Mouse (Mus musculus) forebrain, embryonic 12.5 days (tissue): ENCODE results near the gene Nfix. TPM values are rescaled to one million over a fixed set of nuclear protein-coding genes. Genes with fewer than 3 reads are reported as not detected.

Experiments
- ATAC-seq: fragments of 200-750 bp; cut with Nextera tagmentation; 2 replicates; pipeline ENCODE4 v1.8.0; 2017; ENCODE audit warnings: moderate TSS enrichment; ENCODE audit not compliant: low FRiP score
- H3K27ac ChIP-seq: fragments of 300-500 bp; sonication (generic); 2 replicates; pipeline ENCODE4 v1.5.1; 2016; ENCODE audit warnings: mild to moderate bottlenecking
- H3K27me3 ChIP-seq: fragments of 300-500 bp; sonication (generic); 2 replicates; pipeline ENCODE4 v1.6.1; 2016; ENCODE audit warnings: mild to moderate bottlenecking
- H3K36me3 ChIP-seq: fragments of 300-500 bp; sonication (generic); replicated peaks from 2 replicates; pipeline ENCODE4 v1.6.1; 2016; ENCODE audit warnings: mild to moderate bottlenecking
- H3K4me1 ChIP-seq: fragments of 300-500 bp; sonication (generic); 2 replicates; pipeline ENCODE4 v1.6.1; 2016
- H3K4me2 ChIP-seq: fragments of 300-500 bp; sonication (generic); 2 replicates; pipeline ENCODE4 v1.6.1; 2016; ENCODE audit warnings: mild to moderate bottlenecking, moderate library complexity
- H3K4me3 ChIP-seq: fragments of 300-500 bp; sonication (generic); replicated peaks from 2 replicates; pipeline ENCODE4 v1.5.1; 2016; ENCODE audit warnings: mild to moderate bottlenecking
- H3K9ac ChIP-seq: fragments of 300-500 bp; sonication (generic); 2 replicates; pipeline ENCODE4 v1.6.1; 2016; ENCODE audit warnings: mild to moderate bottlenecking
- H3K9me3 ChIP-seq: fragments of 300-500 bp; sonication (generic); 2 replicates; pipeline ENCODE4 v1.6.1; 2016
- WGBS: fragments of 180-500 bp; shearing (Covaris S2); methylation state at CpG from one replicate; pipeline ENCODE4 v1.1.7; 2016; 5-methylcytosine and 5-hydroxymethylcytosine counted together
- polyA plus RNA-seq: library from polyadenylated mRNA; unstranded; fragments of >200 nt; fragmentation: Nextera tagmentation; extraction: Ambion mirVana; gene quantifications from 2 replicates; pipeline ENCODE4 v1.2.1, GENCODE M21; 2016

Gene Nfix
- polyA plus RNA-seq, 1 experiment from 2014 or later: 31.9 TPM

- Histone ChIP-seq H3K4me3 (no peak overlapping the region), H3K9ac (peak overlapping the region; percentile 36), H3K9me3 (no peaks in the 10 kb centered on the region), H3K27ac (peak overlapping the region; percentile 87), H3K4me2 (peak overlapping the region; percentile 24; the same call in 1 of the 2 replicates), H3K27me3 (peaks cover 32% of the 10 kb centered on the region), H3K4me1 (peaks cover 58% of the 10 kb centered on the region), H3K36me3 (peaks cover 58% of the 10 kb centered on the region)
- 25% methylated on average over 7 of the region's 7 CpGs for WGBS
- ATAC-seq: no peak
Measured at GRCm38 (mm10) chr8:84723571-84723900, 76.6 kb downstream of the Nfix start.

GRCm38 (mm10) chr8:84722850-84723570, 77.1 kb downstream of the Nfix start, which contains the start of gene G430095P16Rik:
G430095P16Rik (plus strand) TSS chr8:84723007.
- peak within 1 kb of the TSS; percentile 87 for H3K27ac ChIP-seq
- peak within 1 kb of the TSS; percentile 36 for H3K9ac ChIP-seq
- H3K27me3 ChIP-seq: peaks cover 38% of the 10 kb centered on the region
- peak; percentile 81 for ATAC-seq
- peaks cover 53% of the 10 kb centered on the region for H3K4me1 ChIP-seq
- peak within 1 kb of the TSS; percentile 24 for H3K4me2 ChIP-seq
- no peak within 1 kb of the TSS for H3K4me3 ChIP-seq
- H3K36me3 ChIP-seq: peaks cover 60% of the 10 kb centered on the region
- WGBS: 14% methylated on average over 10 of the region's 10 CpGs
- no peaks in the 10 kb centered on the region for H3K9me3 ChIP-seq

- peak; percentile 24; the same call in 1 of the 2 replicates for ATAC-seq
- H3K9ac ChIP-seq: peak overlapping the region; percentile 33; the same call in 1 of the 2 replicates
- peak overlapping the region; percentile 87 for H3K27ac ChIP-seq
- peak overlapping the region; percentile 24 for H3K4me2 ChIP-seq
- peaks cover 43% of the 10 kb centered on the region for H3K27me3 ChIP-seq
- H3K9me3 ChIP-seq: no peaks in the 10 kb centered on the region
- 64% methylated on average over 6 of the region's 6 CpGs for WGBS
- peaks cover 48% of the 10 kb centered on the region for H3K4me1 ChIP-seq
- no peak overlapping the region for H3K4me3 ChIP-seq
- peaks cover 61% of the 10 kb centered on the region for H3K36me3 ChIP-seq
Measured at GRCm38 (mm10) chr8:84722530-84722849, 77.7 kb downstream of the Nfix start.

GRCm38 (mm10) chr8:84718959-84719690, 81.0 kb downstream of the Nfix start:
- 85% methylated on average over 5 of the region's 5 CpGs for WGBS
- Histone ChIP-seq H3K9me3 (no peaks in the 10 kb centered on the region), H3K27me3 (peaks cover 61% of the 10 kb centered on the region), H3K36me3 (peaks cover 42% of the 10 kb centered on the region), H3K4me1 (peaks cover 46% of the 10 kb centered on the region), H3K4me3 (no peak overlapping the region), H3K9ac (no peak overlapping the region; the same call in 1 of the 2 replicates), H3K4me2 (no peak overlapping the region), H3K27ac (no peak overlapping the region)
- no peak for ATAC-seq

- H3K27ac ChIP-seq: no peak overlapping the region
- no peak for ATAC-seq
- H3K27me3 ChIP-seq: peaks cover 62% of the 10 kb centered on the region
- H3K9ac ChIP-seq: no peak overlapping the region; the same call in 1 of the 2 replicates
- H3K4me3 ChIP-seq: no peak overlapping the region
- H3K4me1 ChIP-seq: peaks cover 46% of the 10 kb centered on the region
- H3K4me2 ChIP-seq: no peak overlapping the region
- no peaks in the 10 kb centered on the region for H3K9me3 ChIP-seq
- H3K36me3 ChIP-seq: peaks cover 42% of the 10 kb centered on the region
- 91% methylated on average over 5 of the region's 5 CpGs for WGBS
Measured at GRCm38 (mm10) chr8:84718476-84718875, 81.7 kb downstream of the Nfix start.

- Histone ChIP-seq H3K36me3 (peaks cover 42% of the 10 kb centered on the region), H3K27ac (peak overlapping the region; percentile 19; the same call in 1 of the 2 replicates), H3K27me3 (peaks cover 62% of the 10 kb centered on the region), H3K4me2 (no peak overlapping the region), H3K4me1 (peaks cover 45% of the 10 kb centered on the region), H3K9me3 (no peaks in the 10 kb centered on the region), H3K4me3 (no peak overlapping the region), H3K9ac (no peak overlapping the region)
- ATAC-seq: no peak
- 89% methylated on average over 11 of the region's 11 CpGs for WGBS
Measured at GRCm38 (mm10) chr8:84716790-84717189, 83.4 kb downstream of the Nfix start.

- H3K36me3 ChIP-seq: peaks cover 35% of the 10 kb centered on the region
- H3K4me1 ChIP-seq: peaks cover 53% of the 10 kb centered on the region
- peak overlapping the region; percentile 16; the same call in 1 of the 2 replicates for H3K4me3 ChIP-seq
- no peak for ATAC-seq
- WGBS: 6% methylated on average over 27 of the region's 27 CpGs
- H3K9ac ChIP-seq: peak overlapping the region; percentile 21; the same call in 1 of the 2 replicates
- H3K4me2 ChIP-seq: peak overlapping the region; percentile 44
- H3K27me3 ChIP-seq: peaks cover 69% of the 10 kb centered on the region
- H3K9me3 ChIP-seq: no peaks in the 10 kb centered on the region
- H3K27ac ChIP-seq: peak overlapping the region; percentile 33; the same call in 1 of the 2 replicates
Measured at GRCm38 (mm10) chr8:84715893-84716468, 84.2 kb downstream of the Nfix start.

GRCm38 (mm10) chr8:84714161-84714560, 86.0 kb downstream of the Nfix start:
- H3K27me3 ChIP-seq: peaks cover 58% of the 10 kb centered on the region

GRCm38 (mm10) chr8:84713381-84713780, 86.8 kb downstream of the Nfix start:
- peaks cover 11% of the 10 kb centered on the region; the same call in 1 of the 2 replicates for H3K36me3 ChIP-seq
- no peak overlapping the region for H3K4me3 ChIP-seq
- ATAC-seq: no peak
- H3K4me2 ChIP-seq: 0 out of 2 replicates have a peak overlapping the region, but pooled peaks have one; percentile 15
- H3K4me1 ChIP-seq: peaks cover 77% of the 10 kb centered on the region
- H3K27me3 ChIP-seq: peaks cover 57% of the 10 kb centered on the region
- peak overlapping the region; percentile 38; the same call in 1 of the 2 replicates for H3K9ac ChIP-seq
- H3K9me3 ChIP-seq: no peaks in the 10 kb centered on the region
- 22% methylated on average over 4 of the region's 4 CpGs for WGBS
- peak overlapping the region; percentile 96 for H3K27ac ChIP-seq

More at GRCm38 (mm10) chr8:84714161-84714560, 86.0 kb downstream of the Nfix start:
- Histone ChIP-seq H3K4me2 (no peak overlapping the region), H3K27ac (peak overlapping the region; percentile 96), H3K36me3 (peaks cover 17% of the 10 kb centered on the region; the same call in 1 of the 2 replicates), H3K9ac (peak overlapping the region; percentile 38; the same call in 1 of the 2 replicates), H3K4me1 (peaks cover 70% of the 10 kb centered on the region), H3K9me3 (no peaks in the 10 kb centered on the region), H3K4me3 (no peak overlapping the region)
- 52% methylated on average over 4 of the region's 4 CpGs for WGBS
- no peak for ATAC-seq

- ATAC-seq: peak; percentile 48
- peaks cover 57% of the 10 kb centered on the region for H3K27me3 ChIP-seq
- H3K4me3 ChIP-seq: no peak overlapping the region
- H3K9ac ChIP-seq: 0 out of 2 replicates have a peak overlapping the region, but pooled peaks have one; percentile 38
- H3K4me2 ChIP-seq: no peak overlapping the region
- peaks cover 7% of the 10 kb centered on the region; the same call in 1 of the 2 replicates for H3K36me3 ChIP-seq
- no peaks in the 10 kb centered on the region for H3K9me3 ChIP-seq
- peaks cover 84% of the 10 kb centered on the region for H3K4me1 ChIP-seq
- WGBS: 4% methylated on average over 3 of the region's 3 CpGs
- H3K27ac ChIP-seq: peak overlapping the region; percentile 96
Measured at GRCm38 (mm10) chr8:84712759-84713120, 87.4 kb downstream of the Nfix start.

- H3K4me1 ChIP-seq: peaks cover 90% of the 10 kb centered on the region
- WGBS: 8% methylated on average over 11 of the region's 11 CpGs
- H3K4me3 ChIP-seq: no peak overlapping the region
- 0 out of 2 replicates have a peak, but pooled peaks cover 1% of the 10 kb centered on the region for H3K36me3 ChIP-seq
- ATAC-seq: peak; percentile 88
- H3K9ac ChIP-seq: peak overlapping the region; percentile 39
- H3K27ac ChIP-seq: peak overlapping the region; percentile 96
- peak overlapping the region; percentile 15 for H3K4me2 ChIP-seq
- H3K27me3 ChIP-seq: peaks cover 57% of the 10 kb centered on the region
- H3K9me3 ChIP-seq: no peaks in the 10 kb centered on the region
Measured at GRCm38 (mm10) chr8:84711933-84712758, 88.0 kb downstream of the Nfix start.
